Mouse (Mus musculus): ENCODE results near the gene Hist3h2ba.
A peak's percentile ranks its signal among the peaks of the same experiment; 100 is the strongest.

Hist3h2ba gene

DNA sequence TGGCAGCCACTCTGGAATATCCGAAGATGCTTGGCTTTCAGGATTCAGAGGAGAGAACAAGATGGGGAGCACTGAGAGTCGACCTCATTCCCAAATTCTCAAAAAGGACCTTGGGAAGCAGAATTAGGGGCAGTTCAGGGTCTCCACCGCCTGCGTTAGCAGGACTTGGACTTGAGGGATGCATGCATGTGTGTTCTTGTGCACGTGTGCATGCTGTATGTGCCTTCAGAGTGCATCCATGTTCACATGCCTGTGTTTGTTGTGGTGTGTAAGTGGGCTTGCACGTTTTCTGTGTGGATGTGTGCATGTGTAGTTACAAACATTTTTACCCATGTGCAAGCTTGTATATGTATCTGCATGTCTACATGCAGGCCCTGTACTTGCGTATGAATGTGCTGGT is 15.5 kb downstream of the Hist3h2ba start:
- DNase-seq (ENCODE audit: low spot score): no peak

DNA sequence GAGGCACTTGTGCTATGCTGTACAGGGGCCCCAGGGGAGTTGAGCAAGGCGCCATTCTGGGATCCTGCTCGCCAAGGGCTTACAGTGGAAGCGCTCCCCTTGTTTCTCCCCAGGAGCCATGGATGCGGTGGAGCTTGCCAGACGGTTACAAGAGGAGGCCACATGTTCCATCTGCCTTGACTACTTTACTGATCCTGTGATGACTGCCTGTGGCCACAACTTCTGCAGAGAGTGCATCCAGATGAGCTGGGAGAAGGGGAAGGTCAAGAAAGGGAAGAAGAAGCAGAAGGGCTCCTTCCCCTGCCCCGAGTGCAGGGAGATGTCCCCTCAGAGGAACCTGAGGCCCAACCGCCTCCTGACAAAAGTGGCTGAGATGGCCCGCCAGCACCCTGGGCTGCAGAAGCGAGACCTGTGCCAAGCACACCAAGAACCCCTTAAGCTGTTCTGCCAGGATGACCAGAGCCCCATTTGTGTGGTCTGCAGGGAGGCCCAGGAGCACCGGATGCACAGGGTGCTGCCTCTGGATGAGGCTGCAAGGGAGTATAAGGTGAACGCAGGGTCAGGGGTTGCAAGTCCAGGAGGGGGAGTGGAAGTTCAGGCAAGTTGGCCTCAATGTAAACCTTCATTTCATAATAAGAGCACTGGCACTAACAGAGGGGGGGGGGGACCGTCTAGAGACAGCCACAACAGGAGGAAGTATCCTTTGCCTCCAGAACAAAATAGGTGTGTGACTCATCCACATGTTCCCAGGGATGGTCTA is 16.5 kb downstream of the Hist3h2ba start:
- no peak for DNase-seq (ENCODE audit: low spot score)

DNA sequence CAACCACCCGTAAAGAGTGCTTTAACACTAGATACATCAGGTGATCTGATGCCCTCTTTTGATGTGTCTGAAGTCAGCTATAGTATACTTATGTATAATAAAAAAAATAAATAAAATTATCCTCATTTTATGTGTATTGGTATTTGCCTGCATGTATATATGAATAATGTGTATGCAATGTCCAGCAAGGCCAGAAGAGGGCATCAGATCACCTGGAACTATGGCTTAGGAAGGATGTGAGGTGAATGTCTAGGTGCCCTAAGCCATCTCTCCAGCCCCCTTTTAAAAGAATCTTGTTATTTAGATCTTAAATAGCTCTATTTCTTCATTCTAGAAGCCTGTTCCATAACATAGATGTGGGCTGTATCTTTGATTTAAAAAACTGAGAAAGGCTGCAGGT is 18.6 kb downstream of the Hist3h2ba start:
- no peak for DNase-seq (ENCODE audit: low spot score)

DNA sequence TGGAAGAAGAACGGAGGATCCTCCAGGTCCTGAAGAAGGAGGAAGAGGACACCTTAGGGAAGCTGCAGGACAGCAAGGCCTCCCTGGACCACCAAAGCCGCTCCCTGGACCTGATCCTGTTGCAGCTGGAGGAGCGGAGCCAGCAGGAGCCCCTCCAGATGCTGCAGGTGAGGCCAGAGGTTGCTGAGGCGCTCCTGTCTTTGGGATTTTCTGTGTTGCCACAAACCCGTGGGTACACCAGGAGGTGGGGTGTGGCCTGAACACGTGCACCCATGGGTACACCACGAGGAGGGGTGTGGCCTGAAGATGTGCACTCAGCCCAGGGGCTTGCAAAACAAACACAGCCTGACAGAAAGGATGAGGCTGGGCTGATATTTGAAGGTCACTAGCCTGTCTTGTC is 19.8 kb downstream of the Hist3h2ba start:
- no peak for DNase-seq (ENCODE audit: low spot score)

DNA sequence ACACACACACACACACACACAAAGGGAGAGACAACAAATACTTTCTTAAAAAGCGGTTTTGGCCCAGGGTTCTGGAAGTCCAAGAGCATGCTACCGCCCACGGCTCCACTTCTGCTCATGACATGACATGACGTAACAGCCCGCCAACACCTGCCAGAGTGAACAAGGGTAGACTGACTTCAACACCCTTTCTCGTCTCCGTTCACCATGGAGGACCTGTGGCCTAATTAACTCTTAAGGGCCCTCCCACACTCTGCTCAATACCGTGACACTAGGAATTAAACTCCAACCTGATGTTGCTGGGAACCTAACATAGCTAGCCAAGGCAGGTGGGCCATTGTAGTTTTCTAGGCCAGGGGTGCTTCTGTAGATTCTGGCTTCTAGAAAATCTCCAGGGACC is 20.3 kb downstream of the Hist3h2ba start:
- DNase-seq (ENCODE audit: low spot score): no peak

DNA sequence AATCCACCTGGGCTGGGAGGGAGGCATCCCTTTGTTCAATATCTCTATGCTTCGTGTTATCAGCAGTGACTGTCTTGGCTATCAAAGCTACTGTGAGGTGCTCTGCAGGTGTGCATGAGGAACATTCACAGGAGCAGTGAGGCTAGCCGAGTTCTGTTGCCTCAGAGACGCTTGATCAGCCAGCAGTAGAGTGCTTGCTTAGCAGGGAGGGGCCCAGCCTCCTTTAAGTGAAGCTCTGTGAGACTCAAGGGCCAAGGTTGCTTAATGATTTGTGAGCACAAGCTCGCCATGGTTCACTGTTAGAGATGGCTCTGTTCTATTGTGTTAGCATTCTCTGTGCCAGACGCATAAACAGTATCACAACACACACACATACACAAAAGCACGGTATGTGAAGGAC is 20.9 kb downstream of the Hist3h2ba start:
- no peak for DNase-seq (ENCODE audit: low spot score)

DNA sequence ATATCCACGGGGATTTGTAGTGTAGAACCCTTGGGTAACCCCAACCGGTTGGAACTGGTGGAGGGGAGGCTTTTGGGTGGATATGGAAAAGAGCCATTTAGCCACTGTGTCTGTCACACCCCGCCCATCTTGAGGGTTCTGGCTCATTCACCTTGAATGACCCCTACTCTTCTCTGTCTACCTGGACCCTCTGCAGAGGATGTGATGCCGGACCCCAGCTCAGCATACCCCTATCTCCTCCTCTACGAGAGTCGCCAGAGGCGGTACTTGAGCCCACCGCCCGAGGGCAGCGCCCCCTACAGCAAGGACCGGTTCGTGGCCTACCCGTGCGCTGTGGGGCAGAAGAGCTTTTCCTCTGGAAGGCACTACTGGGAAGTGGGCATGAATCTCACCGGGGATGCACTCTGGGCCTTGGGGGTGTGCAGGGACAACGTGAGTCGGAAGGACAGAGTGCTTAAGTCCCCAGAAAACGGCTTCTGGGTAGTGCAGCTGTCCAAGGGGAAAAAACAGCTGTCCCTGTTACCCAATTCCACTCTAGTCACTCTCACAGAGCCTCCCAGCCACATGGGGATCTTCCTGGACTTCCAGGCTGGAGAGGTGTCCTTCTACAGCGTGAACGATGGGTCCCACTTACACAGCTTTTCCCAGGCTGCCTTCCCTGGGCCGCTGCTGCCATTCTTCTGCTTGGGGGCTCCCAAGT is 22.3 kb downstream of the Hist3h2ba start:
- no peak for DNase-seq (ENCODE audit: low spot score)

DNA sequence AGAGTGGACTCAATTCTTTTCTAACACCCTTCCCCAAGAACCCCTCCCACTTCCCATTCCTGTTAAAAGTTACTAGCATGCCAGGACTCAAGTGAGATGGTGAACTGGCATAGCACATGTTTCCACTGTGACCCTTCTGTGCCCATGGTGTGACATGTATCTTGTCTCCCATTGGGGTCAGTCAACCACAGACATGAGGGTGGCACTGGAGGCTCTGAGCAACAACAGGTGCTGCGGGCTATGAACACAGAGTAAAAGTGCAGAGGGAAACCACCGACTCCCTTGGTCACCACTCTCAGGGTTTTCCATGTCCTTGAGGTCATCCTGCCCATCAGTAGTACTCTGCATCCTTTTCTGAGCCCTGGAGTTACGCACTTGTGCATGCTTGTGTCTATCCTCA is 23.1 kb downstream of the Hist3h2ba start:
- no peak for DNase-seq (ENCODE audit: low spot score)

DNA sequence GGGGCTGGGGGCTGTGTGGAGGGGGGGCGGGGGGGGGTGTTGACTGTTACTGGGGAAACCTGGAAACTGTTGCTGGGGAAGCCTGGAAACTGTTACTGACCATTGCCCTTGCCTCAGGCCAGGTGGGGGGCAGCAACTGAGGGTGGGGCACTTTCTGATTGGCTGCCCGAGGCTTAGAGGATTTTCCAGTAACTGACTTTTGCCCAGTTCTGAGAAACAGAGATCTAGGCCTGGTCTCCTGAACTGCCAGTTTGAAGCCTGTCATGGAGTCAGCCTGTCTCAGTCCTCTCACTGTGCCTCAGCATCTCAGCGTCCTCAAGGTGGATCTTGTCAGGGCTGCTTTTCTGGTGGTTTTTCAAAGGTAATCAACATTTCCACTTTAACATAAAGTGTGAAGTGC is 25.7 kb downstream of the Hist3h2ba start:
- no peak for DNase-seq (ENCODE audit: low spot score)

DNA sequence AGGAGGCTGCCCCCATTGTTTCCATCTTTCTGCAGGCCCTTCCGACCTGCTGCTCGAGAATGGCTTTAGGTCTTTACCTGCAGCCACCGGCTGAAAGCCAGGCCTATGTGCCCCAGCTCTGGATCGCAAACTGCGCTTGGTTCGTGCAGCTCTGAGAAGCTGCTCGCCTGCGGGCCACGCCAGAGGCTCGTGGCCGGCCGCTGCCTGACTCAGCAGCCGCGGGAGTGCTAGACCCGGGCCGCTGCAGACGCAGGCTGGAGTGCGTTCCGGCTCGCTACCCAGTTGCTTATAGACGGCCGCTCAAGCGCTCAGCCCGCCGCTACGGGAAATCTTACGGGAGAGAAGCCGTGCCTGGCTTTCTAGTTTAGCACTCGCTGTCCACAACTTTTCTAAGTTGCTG is 28.4 kb downstream of the Hist3h2ba start:
- no peak for DNase-seq (ENCODE audit: low spot score)

DNA sequence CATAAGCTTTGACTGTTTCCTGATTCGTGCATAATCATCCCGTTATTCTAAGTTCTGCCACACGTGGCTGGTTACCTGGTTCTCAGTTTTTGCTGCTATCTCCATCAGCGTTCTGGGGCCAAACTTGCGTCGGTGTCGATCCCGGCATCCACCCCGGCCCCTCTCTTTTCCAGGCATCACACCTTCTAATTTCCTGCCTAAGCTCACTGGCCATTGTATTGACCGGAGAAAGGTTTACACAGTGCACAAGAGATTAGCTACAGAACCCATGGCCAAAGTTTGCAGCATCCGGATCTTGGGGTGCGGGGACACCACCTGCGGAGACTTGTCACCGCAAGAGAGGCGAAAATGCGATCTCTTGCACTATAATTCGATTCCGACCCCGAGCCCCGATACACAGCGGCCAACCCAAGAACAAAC is 28.9 kb downstream of the Hist3h2ba start:
- DNase-seq (ENCODE audit: low spot score): no peak

DNA sequence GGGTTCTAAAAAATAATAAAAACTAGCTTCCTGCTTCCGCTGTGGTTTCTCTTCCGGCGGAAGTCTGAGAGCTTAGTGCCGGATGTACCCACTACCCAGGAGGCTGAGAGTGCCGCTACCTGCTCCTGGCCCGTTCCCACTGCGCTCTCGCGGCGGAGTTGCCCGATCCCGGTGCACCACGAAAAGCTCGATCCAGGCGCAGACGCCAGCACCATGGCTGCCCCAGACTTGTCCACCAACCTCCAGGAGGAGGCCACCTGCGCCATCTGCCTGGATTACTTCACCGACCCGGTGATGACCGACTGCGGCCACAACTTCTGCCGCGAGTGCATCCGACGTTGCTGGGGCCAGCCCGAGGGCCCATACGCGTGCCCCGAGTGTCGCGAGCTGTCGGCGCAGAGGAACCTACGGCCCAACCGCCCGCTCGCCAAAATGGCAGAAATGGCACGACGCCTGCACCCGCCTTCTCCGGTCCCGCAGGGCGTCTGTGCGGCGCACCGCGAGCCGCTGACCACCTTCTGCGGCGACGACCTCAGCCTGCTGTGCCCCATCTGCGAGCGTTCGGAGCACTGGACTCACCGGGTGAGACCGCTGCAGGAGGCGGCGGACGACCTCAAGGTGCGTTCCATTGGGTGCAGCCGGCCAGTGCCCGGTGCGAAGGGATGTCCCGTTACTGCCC is 29.4 kb downstream of the Hist3h2ba start, which contains the start of gene Trim11:
TSS of gene Trim11 (plus strand) at position 67 of the 679 bp plus-strand sequence.
- DNase-seq (ENCODE audit: low spot score): peak; percentile 29

DNA sequence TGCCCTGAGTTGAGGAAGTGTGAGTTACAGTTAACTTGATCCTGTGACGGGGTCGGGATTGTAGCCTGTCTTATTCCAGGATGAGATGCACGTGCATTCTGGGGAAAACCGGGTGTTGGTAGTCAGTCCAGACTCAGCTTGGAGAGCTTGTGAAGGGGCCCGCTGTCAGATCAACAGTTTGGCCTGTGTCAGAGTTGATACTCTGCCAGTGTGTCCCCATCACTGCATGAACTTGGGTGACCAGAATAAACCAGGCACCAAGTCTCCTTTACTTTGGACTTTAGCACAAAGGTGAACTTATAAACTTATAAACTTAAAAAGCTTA is 29.9 kb downstream of the Hist3h2ba start:
- DNase-seq (ENCODE audit: low spot score): no peak

DNA sequence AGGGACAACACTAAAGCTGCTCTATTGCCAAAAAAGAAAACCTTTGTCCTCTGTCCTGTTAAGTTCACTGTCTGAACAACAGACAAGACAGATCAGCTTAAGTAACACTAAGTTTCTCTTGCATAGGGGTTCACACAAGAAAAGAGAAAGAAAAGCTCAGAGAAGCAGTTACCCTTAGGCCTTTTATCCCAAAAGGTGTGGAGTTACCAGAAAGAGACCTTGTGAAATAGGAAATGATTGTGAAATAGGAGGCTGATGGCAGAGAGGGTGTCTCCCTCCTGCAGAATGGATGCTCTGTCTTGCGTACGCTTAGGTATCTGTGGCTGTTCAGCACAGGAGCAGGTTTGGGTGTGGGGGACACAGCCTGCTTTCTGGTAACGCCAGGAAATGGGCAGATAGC is 30.5 kb downstream of the Hist3h2ba start:
- no peak for DNase-seq (ENCODE audit: low spot score)

DNA sequence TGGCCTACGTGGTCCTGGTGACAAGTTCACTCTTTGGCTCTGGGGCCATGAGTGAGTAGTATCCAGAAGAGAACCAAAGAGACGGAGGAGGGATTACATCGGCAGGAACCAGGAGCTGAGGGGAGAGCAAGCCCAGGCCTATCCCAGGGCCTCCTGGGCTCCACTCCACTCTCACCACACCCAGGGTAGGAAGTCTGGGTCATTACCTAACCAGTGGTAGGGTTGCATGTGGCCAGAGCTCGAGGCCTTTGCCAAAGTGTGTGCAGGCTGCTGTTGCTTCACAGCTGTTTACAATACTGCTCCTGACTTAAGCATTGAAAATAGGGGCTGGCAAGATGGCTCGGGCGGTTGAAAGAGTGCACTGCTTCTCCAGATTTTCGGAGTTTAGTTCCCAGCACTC is 30.9 kb downstream of the Hist3h2ba start:
- DNase-seq (ENCODE audit: low spot score): no peak

DNA sequence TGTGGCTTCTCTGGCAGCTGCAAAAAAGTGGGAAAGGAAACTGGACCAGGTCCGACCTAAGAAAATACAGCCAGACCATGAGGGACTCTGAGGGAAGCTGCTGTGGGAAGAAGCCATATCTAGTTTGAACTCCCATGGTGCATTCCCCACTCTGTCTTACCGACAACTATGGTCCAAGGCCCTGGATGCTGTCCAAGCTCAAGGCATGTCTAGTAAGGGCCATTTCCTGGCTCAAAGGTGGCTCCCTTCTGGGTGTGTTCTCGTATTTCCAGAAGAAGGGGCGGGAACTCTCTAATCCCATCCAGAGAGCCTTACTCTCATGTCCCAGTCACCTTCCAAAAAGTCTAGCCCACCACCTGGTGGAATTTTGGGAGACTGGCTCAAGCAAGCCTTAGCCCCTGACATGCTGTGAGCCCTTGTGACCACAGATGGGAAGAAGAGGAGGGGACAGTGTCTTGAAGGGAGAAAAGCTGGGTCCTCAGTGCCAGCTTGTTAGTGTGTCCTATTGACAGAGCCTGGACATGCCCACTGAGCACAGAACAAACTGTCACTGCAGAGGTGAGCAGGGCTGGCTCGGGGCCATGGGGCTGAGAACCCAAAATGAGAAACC is 31.8 kb downstream of the Hist3h2ba start:
- no peak for DNase-seq (ENCODE audit: low spot score)

DNA sequence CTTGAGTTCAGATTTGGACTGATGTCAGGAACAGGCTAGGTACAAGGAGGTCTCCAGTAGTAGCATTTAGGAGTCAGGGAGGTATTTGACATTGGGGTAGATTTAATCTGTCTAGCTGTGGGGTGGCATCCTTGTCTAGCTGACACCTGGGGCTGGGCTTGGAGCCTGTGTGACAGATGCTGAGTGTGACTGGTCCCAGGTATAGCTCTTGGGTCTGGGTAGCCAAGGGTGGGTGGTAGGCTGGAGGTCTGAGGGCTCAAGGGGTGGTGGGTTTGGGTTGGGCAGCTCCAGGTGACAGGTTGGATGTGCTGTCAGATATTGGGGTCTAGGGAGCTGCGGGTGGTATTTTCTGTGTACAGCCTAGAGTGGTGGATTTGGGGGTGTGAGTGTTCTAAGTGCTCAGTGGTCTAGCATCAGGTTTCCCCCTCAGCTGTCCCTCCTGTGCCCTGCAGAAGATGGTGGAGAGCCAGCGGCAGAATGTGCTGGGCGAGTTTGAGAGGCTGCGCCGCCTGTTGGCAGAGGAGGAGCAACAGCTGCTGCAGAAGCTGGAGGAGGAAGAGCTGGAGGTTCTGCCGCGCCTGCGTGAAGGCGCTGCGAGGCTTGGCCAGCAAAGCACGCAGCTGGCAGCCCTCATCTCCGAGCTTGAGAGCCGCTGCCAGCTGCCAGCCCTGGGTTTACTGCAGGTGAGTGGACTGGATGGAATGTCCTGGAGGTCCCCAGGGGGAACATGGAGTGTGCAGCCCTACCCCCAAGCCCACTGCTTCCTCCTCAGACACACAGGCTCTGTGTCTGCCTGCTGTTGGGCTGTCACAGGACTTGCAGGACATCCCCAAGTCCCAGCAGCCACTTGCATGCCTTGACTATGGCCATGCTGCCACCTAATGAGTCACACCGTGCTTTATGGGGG is 33.1 kb downstream of the Hist3h2ba start:
- DNase-seq (ENCODE audit: low spot score): no peak

DNA sequence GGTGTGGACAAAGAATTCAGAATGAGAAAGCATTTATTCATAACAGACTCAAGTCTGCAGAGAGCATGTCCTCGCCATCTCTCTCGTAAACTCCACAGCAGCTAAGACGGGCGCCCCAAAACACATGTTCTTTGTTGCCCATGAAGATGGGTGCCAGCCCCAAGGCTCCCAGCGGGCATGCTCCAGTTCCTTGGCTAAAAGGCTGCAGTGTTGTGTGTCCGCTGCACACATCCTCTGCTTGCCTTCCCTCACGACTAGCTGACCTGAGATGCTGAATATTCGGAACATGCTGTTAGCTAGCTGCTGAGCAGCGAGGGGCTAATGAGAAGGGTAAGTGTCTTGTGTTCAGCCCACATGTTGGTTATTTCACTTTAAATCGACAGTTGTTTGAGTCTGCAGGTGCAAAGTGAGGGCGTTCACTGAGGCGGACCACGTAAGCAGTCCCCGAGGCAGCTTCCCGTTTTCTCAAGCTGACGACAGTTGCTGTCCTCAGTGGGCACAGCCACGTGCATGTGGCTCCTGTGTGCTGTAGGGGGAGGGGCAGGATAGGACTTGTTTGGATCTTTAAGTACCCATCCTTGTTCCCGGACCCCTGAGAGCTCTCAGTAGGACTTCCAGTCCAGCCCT is 33.9 kb downstream of the Hist3h2ba start:
- DNase-seq (ENCODE audit: low spot score): no peak

DNA sequence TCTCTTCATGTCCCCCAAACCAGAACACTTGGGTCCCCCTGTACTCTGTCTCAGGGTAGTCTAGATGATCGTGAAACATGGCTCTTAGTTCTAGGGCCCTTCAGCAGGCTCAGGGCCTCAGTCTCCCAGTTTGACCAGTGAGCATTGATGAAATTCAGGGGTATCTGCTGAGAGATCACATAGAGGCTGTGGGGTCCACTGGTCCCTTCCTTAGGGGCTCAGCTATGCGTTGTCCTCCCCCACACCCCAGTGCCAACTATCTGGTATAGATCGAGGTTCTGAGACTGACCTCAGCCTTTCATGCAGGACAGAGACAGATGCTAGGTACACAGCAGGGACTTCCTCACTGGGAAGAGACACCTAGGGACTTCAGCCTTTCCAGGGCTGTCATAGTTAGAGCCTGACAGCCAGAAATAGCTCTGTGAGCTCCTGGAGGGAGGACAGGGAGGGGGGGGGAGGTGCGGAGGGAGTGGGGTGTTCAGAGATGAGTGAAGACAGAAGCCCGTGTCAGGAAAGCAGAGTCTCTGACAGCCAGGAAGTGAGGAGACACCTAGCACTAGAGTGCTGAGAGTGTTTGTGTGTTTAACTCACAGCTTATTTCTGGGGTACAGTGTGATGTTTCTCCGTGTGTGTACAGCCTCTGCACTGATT is 35.1 kb downstream of the Hist3h2ba start:
- no peak for DNase-seq (ENCODE audit: low spot score)

DNA sequence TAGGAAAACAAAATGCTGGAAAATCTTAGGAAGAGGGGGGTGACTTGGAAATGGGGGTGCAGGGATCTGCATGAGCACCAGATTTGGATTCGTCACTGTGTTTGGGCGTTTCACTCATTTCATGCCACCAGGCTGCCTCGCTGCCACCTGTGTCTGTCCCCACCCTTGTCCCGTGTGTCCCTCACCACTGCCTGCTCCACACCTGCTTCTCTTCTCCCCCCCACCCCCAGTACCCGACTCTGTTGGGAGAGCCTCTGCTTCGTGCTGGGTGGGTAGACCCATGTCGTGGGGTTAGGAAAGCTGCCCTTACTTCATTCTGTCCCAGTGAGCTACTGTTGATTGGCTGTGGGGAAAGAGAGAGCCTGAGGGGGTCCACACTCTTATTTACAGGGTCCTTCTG is 35.9 kb downstream of the Hist3h2ba start:
- no peak for DNase-seq (ENCODE audit: low spot score)
